Mouse (Mus musculus) kidney, adult 2 months (tissue): ENCODE measurements at regions not wholly inside any gene's neighbourhood (a gene's known extent, or its start where the extent isn't known, plus 50 kb on each side); places are given as distances from the start of the nearest gene placed in this dataset.

ENCODE experiments used
- DNase-seq: peaks from one replicate; pipeline ENCODE4 v3.0.0; 2021
- H3K27ac ChIP-seq: fragments of 200-500 bp; 2 replicates; pipeline ENCODE4 v1.5.1; 2012; ENCODE audit warnings: low read depth, low read length, control low read depth, inconsistent platforms; ENCODE audit not compliant: insufficient read depth
- H3K27me3 ChIP-seq: fragments of 200-500 bp; replicated peaks from 2 replicates; pipeline ENCODE4 v1.6.1; 2012; ENCODE audit warnings: mild to moderate bottlenecking, moderate library complexity, low read length, inconsistent platforms; ENCODE audit not compliant: control insufficient read depth, insufficient read depth
- H3K36me3 ChIP-seq: fragments of 200-500 bp; 2 replicates; pipeline ENCODE4 v1.6.1; 2012; ENCODE audit warnings: mild to moderate bottlenecking, moderate library complexity, low read length, inconsistent platforms; ENCODE audit not compliant: control insufficient read depth, insufficient read depth
- H3K4me1 ChIP-seq: fragments of 200-500 bp; 2 replicates; pipeline ENCODE4 v1.6.1; 2011; ENCODE audit warnings: low read length; ENCODE audit not compliant: control insufficient read depth, insufficient read depth
- H3K4me3 ChIP-seq: fragments of 200-500 bp; 2 replicates; pipeline ENCODE4 v1.5.1; 2011; ENCODE audit warnings: mild to moderate bottlenecking, low read depth, low read length, control low read depth; ENCODE audit not compliant: insufficient read depth
- CTCF ChIP-seq: fragments of 200-500 bp; conservative IDR thresholded peaks from 2 replicates; pipeline ENCODE4 v1.5.1; 2011; ENCODE audit warnings: low read depth, mild to moderate bottlenecking, control low read depth, low read length, moderate library complexity, mixed read lengths; ENCODE audit not compliant: insufficient read depth, insufficient read length
- POLR2A ChIP-seq: fragments of 200-500 bp; IDR thresholded peaks from one replicate; pipeline ENCODE4 v1.6.1; 2011; ENCODE audit warnings: low read depth, low read length, control low read depth
- WGBS: fragments of 180-500 bp; shearing (Covaris S2); methylation state at CpG from one replicate; pipeline ENCODE4 v1.1.7; 2018; 5-methylcytosine and 5-hydroxymethylcytosine counted together

DNA sequence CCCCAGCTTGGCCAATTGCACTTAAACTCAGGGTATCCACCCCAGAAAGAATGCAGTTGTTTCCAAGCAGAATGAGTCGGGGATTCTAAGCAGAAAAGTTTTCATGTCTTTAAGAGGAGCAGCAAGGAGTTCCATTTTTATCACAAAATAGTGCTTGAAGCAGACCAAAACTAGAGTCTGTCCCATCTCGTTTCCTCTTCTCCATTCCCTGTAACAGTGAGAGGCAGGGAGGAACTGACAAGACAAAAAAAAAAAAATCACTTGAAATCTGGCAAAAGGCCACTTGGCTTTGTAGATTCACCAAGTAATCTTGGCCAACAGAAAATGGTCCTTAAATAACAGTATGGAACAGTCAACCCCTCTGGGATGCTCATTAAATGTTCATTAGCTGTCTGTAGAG is 186.8 kb downstream of the Kctd12 start:
- 68% methylated on average over 2 of the region's 2 CpGs for whole genome bisulfite sequencing
- H3K36me3 ChIP-seq: no peaks in the 10 kb centered on the region
- TF ChIP-seq POLR2A: no peak
- TF ChIP-seq CTCF: no peak
- no peaks in the 10 kb centered on the region for H3K4me1 ChIP-seq
- H3K27ac ChIP-seq: no peak overlapping the region
- no peaks in the 10 kb centered on the region for H3K27me3 ChIP-seq
- no peak for DNase-seq
- H3K4me3 ChIP-seq: no peak overlapping the region

DNA sequence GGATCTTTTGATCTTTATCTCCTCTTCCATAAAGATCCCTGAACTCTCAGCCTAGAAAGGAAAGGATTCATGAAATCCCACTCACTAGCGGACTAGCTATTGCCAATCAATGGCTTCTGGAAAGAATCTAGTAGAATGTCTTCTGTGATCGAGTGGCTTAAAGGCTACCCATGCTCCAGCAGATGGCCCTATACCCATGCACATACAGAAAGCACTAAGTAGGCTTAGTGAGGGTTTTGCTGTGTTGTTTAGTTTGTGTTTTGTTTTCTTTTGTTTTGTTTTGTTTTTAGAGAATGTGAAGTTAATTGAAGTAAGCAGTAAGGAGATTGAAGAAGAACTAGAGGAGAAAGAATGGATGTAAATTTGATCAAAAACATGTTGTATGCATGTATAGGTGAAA is 187.5 kb downstream of the Kctd12 start:
- H3K36me3 ChIP-seq: no peaks in the 10 kb centered on the region
- no peak overlapping the region for H3K27ac ChIP-seq
- no peaks in the 10 kb centered on the region for H3K27me3 ChIP-seq
- H3K4me3 ChIP-seq: no peak overlapping the region
- DNase-seq: peak; percentile 46
- TF ChIP-seq CTCF (0 out of 2 replicates have a peak, but pooled peaks have one; percentile 18), POLR2A (no peak)
- 86% methylated on average over 2 of the region's 2 CpGs for WGBS
- H3K4me1 ChIP-seq: no peaks in the 10 kb centered on the region

DNA sequence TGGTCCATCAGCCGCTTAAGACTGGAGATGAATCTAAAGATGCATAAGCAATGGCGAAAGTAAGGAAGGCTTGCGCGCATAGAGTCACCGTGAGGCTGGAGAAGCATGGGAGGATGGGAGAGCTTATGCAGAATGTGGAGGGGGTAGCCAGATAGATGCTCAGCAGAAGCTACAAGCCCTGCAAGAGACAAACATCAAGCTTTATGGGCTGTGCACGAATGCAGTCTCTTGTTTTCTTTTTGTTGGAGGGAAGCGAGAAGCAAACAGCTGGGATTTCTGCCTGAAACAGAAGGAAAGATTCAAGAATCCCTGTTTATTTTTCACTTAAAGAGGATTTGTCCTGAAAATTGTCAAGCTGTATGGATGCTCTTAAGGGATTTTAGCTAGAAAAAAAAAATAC is 188.7 kb downstream of the Kctd12 start:
- TF ChIP-seq POLR2A (no peak), CTCF (no peak)
- no peaks in the 10 kb centered on the region for H3K36me3 ChIP-seq
- H3K27ac ChIP-seq: no peak overlapping the region
- no peaks in the 10 kb centered on the region for H3K4me1 ChIP-seq
- H3K27me3 ChIP-seq: no peaks in the 10 kb centered on the region
- DNase-seq: no peak
- H3K4me3 ChIP-seq: no peak overlapping the region
- 72% methylated on average over 7 of the region's 7 CpGs for WGBS

DNA sequence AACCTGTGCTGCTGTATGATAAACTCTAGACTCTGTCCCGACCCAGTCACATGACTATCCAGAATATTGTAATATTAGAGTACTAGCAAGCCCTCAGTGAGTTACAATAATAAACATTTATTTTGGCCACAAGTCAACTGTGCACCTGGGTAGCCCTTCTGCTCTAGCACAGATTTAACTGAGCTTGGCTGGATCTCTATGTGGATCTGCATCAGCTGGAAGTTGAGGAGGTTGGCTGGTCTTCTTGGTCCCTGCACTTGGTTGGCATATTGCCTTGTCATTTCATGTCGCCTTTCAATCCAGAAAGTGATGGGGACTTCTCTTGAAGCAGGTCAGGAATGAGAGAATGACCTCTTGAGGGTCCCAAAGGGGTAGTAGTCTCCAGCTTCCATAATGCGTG is 191.5 kb downstream of the Kctd12 start:
- Histone ChIP-seq H3K36me3 (no peaks in the 10 kb centered on the region), H3K27me3 (no peaks in the 10 kb centered on the region), H3K4me3 (no peak overlapping the region), H3K4me1 (no peaks in the 10 kb centered on the region), H3K27ac (no peak overlapping the region)
- no peak for DNase-seq
- 86% methylated on average over 3 of the region's 3 CpGs for WGBS
- TF ChIP-seq POLR2A (no peak), CTCF (no peak)

DNA sequence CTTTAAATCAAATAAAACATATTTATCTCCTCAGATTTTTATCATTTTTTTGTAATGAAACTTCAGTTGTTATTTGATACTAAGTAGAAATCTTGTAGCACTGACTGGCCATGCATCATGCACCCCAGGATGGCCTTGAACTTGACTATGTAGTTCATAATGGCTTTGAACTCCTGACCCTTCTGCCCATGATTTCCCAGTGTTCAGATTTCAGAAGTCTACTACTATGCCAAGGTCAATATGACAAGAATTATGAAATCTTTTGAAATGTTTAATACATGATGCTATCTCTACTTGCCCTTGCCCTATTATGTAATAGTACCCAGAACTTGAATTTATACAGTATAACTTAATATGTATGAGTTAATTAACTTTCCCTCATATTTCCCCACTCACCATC is 200.2 kb downstream of the Kctd12 start:
- TF ChIP-seq POLR2A: no peak
- no peak for TF ChIP-seq CTCF
- Histone ChIP-seq H3K27ac (no peak overlapping the region), H3K36me3 (no peaks in the 10 kb centered on the region), H3K4me3 (no peak overlapping the region), H3K4me1 (no peaks in the 10 kb centered on the region), H3K27me3 (no peaks in the 10 kb centered on the region; the same call in 1 of the 2 replicates)
- no peak for DNase-seq

DNA sequence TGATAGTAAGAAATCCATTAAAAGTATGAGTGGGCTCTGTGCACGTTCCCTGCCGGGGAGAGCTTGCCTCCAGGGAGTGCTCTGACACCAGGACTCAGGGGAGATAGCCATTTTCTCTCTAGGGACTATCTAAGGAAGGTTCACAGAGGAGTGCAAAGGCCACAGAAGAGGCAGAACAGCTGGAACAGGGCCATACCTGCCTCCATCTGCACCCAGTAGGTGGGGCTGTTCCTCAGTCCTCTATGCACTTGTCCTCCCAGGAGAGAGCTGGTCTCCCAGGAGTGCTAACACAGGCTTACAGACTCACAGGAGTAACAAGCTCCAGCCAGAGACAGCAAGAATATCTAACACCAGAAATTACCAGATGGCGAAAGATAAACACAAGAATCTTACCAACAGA is 212.7 kb downstream of the Kctd12 start:
- WGBS: 63% methylated on average over 3 of the region's 3 CpGs
- TF ChIP-seq POLR2A (no peak), CTCF (peak; percentile 58)
- DNase-seq: peak; percentile 56
- Histone ChIP-seq H3K27me3 (no peaks in the 10 kb centered on the region), H3K4me3 (no peak overlapping the region), H3K4me1 (no peaks in the 10 kb centered on the region), H3K27ac (no peak overlapping the region), H3K36me3 (no peaks in the 10 kb centered on the region)

DNA sequence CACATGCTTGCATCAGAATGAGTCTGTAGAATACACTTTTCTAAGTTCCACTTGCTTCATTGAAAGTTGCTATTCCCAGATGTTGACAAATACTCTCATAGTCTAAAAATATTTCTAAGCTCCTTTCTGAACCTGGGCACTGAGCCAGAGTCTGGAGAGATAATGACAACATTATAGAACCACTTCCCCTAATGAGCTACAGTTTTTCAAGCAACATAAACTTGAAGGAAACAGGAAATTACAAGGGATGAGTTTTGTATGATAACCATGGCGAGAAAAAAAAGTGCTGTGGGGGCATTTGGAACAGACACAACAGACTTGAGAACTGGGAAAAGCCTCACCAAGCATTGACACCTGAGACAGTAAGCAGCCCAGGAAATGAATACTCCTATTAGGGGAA is 233.8 kb downstream of the Kctd12 start:
- H3K27me3 ChIP-seq: no peaks in the 10 kb centered on the region
- peak; percentile 16 for DNase-seq
- TF ChIP-seq CTCF: no peak
- no peak for TF ChIP-seq POLR2A
- no peak overlapping the region for H3K27ac ChIP-seq
- no peaks in the 10 kb centered on the region for H3K36me3 ChIP-seq
- no peak overlapping the region for H3K4me3 ChIP-seq
- 50% methylated on average over 1 of the region's 1 CpGs for WGBS
- H3K4me1 ChIP-seq: no peaks in the 10 kb centered on the region

DNA sequence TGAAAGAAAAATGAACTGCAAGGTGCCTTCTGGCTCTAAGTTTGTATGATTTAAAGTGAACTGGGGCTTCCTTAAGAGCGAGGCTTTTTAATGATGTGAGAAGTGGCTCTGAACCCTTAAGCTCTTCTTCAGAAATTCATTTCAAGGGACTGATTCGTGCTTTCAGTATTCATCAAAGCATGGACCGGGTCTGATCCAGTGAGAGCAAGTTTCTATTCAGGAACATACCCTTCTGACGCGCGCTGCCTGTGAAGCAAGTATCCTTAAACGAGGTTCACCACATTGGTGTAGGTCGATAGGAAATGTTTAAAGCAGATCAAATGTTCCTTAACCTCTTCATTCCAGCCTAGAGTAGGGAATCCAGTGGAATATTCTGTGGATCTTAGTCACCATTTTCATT is 240.1 kb downstream of the Kctd12 start:
- H3K36me3 ChIP-seq: no peaks in the 10 kb centered on the region
- no peaks in the 10 kb centered on the region for H3K4me1 ChIP-seq
- H3K27me3 ChIP-seq: no peaks in the 10 kb centered on the region
- no peak overlapping the region for H3K4me3 ChIP-seq
- no peak overlapping the region for H3K27ac ChIP-seq
- no peak for TF ChIP-seq CTCF
- TF ChIP-seq POLR2A: no peak
- 77% methylated on average over 8 of the region's 8 CpGs for WGBS
- no peak for DNase-seq
